Mouse (Mus musculus) B cell, adult 67 days (primary cell): Measurements from ENCODE around the gene Rab11fip5. TPM values are rescaled to one million over a fixed set of nuclear protein-coding genes. Genes with fewer than 3 reads are reported as not detected.

Source experiments
- total RNA-seq, 2 experiments: library from RNA; stranded (reverse); gene quantifications; 4 replicates each; pipeline ENCODE4 v1.2.4; 2023

The Rab11fip5 gene
- total RNA-seq, result 1 to 10 TPM; 1.1 to 1.3 TPM

DNA sequence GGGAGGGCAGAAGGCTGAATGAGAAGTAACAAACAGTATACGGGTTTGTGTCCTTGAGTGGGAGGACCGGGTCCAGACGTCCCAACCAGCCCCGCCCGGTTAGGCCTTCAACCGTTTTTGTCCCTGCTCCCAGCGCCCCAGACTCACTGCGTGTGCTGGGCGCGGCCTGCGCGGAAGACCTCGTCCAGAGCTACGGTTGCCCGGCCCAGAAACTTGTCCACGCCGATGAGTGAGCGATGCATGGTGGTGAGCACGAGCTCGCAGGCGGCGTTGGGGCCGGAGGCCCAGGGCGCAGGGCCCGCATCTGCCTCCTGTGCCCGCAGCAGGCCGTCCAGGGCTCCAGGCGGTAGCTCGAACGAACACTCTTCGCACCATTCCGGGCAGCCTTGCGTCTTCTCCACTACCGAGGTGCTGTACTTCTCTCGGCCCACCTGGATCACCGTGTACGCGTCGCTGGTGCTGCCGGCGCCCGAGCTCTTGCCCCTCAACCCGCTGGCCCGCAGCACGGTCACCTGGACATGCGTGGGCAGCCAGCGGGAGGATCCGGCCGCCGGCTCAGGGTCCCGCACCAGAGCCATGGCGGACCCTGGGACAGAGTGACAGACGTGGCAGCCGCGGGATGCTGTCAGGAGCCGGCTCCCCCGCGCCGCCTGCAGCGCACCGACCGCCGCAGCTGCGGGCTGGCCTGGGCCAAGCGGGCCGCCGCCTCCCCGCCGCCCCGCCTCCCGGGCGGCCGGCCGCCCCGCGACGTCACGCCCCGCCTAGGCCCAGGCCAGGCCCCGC, at the start of gene Rab11fip5:
Gene Rab11fip5, minus strand, starts transcription at position 684 of the 783 bp plus-strand sequence.

DNA sequence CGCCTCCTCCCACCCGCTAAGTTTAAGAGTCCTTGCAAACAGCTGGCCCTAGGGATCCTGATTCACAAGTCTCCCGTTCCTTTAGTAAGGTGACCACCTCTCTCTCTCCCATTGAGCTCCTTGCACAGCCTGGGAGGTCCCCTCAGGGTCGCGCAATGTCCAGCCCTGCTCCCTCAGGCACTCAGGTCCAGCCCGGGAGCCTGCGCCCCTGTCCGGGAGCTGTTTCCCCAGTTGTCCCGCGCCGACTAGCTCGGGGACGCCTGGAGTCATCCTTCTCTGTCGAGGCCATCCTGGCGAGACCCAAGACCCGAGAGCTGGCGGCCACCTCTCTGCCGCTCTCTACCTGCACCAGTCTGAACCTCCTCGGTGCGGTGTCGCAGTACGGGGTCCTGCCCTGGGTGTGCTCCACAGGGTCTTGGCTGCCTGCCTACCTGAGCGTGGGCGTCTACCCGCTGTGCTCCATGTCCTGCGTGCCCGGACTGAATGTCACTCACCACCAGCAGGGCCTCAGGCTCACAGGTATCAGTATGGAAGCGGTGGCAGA, 49.5 kb upstream of the Rab11fip5 start, which contains the start of gene Noto:
Gene Noto, plus strand, starts transcription at position 51 of the 544 bp plus-strand sequence.

DNA sequence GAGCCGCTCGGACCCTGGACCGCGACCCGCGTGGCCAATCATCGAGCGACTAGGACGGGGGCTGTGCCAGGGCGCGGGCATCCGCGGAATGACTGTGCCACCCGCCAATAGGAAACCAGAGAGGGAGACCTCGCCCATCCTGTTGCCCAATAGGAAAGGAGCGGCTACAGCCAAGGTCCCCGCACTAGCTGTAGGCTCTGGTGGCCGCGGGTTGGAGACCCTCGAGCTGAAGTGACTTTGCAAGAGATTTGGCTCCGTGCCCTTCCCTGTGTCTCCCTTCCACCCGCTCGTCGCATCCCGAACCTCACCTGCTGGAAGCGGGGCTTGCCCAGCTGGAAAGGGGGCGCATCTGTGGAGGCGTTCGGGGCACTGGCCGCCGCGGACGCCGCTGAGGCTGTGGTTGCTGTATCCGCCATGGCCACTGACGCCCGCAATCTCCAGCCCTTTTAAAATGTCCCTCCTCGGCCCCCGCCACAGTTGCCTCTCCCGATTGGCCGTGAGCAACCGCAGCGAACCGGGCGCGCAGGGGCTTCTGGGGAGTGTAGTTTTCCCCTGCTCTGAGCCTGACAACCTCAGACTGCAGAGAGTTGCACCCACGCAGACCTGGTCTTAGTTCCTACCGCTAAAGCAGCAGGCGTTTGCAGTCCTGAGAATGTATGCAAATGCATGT, 41.3 kb downstream of the Rab11fip5 start, which contains the start of gene Sfxn5:
Gene Sfxn5, minus strand, starts transcription at position 423 of the 670 bp plus-strand sequence.

Other genes with a start within 250 kb of the Rab11fip5 start
- gene Spr, start 236.9 kb downstream of the Rab11fip5 start, total RNA-seq, result 1 to 10 TPM; 5.1 to 5.4 TPM
- not detected for gene Emx1, start 187.2 kb downstream of the Rab11fip5 start, total RNA-seq
- gene Sfxn5, start 41.2 kb downstream of the Rab11fip5 start, total RNA-seq, result 10 to 100 TPM; 15.6 to 16.1 TPM
- gene Noto, start 49.3 kb upstream of the Rab11fip5 start, total RNA-seq, result not detected
- gene Smyd5, start 57.4 kb upstream of the Rab11fip5 start, total RNA-seq, result 10 to 100 TPM; 46.6 to 50.5 TPM
- gene Cct7, start 76.9 kb upstream of the Rab11fip5 start, total RNA-seq, result 100 to 1,000 TPM; 151 to 175 TPM
- gene Pradc1, start 77.3 kb upstream of the Rab11fip5 start, total RNA-seq, result 10 to 100 TPM; 15.7 to 17.2 TPM
- gene Fbxo41, start 128.4 kb upstream of the Rab11fip5 start, total RNA-seq, result not detected
- gene Egr4, start 139.0 kb upstream of the Rab11fip5 start, total RNA-seq, result under 1 TPM in 1 of 2 experiments, not detected in 1; 0.42 TPM
- 1 to 10 TPM; 4.4 to 6.1 TPM for gene Alms1, start 212.9 kb upstream of the Rab11fip5 start, total RNA-seq